Mouse (Mus musculus): ENCODE measurements around the gene Slc2a9.

DNA sequence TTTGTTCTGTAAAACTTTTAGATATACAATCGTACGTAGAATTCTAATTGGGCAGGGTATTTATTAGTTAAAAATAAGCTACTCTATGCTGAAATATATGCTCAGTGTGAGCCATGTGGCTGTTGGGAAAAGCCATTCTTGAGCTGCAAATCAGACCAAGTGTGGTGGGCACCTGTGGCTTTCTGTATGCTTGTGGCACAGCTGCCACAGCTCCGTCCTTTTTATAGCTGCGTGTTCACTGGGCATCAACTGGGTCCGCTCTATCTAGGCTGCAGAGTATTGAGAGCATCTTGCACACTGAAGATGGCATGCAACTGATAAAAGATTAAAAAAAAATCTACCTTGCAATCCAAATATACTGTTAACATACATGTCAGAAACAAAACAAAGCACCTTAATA lies 20.0 kb upstream of the Slc2a9 start:
- no peak for TF ChIP-seq POLR2A (IDR thresholded peaks at IDR 0.05; ENCODE audit: low read depth, low read length)
- no peak for TF ChIP-seq CTCF (conservative IDR thresholded peaks at IDR 0.05; ENCODE audit: insufficient read depth, insufficient read length, low read depth, low read length)

All from kidney, adult 2 months (tissue).